Mouse (Mus musculus): ENCODE data around the gene Rbpms2. TPM values are rescaled to one million over a fixed set of nuclear protein-coding genes. Genes with fewer than 3 reads are reported as not detected.

Rbpms2 gene
- polyA plus RNA-seq (2012; ENCODE audit: insufficient read depth, insufficient read length, low replicate concordance, missing spikeins) = not detected in 2 replicates

DNA sequence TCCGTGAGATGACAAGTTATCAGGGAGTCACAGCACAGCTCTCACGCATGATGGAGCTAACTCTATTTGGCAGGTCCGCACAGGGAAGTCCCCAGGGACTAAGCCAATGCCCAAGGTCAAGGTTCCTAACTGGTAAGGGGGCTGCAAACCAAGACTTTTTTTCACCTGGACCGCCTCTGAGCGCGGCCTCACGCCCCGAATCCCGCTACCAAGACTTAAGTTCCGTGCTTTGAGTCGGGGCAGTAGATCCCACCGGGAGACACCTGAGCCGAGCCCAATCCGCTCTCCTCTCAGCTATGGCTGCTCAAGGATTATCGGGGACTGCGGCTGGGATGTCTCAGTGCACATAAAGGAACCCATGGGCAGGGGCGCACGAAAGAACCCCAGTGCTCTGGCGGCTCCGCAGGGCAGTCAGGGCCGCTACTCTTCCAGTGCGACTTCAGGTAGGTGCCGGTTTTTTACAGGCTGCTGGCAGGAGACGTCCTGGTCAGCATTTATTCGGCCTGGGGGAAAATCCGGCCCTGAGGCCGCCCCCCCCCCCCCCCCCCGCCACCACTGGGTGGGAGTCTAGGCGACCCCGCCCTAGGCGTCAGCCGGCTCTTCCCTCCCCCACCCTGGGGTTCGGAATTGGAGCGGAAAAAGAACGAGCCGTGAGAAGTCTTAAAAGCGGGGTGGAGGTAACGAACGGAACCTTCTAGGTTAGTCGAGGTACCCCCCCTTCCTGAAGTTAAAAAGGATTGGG lies at the start of gene Rbpms2:
Rbpms2 (plus strand) TSS at position 624 of the 742 bp plus-strand sequence.
- Histone ChIP-seq H3K27ac (ENCODE audit: insufficient read depth, low read depth, low read length) (no peak within 1 kb of the TSS), H3K4me1 (ENCODE audit: control insufficient read depth, insufficient read depth, low read length) (peaks cover 16% of the 10 kb centered on the region), H3K4me3 (ENCODE audit: insufficient read depth, low read depth, low read length) (peak within 1 kb of the TSS; percentile 59)
- TF ChIP-seq POLR2A (IDR thresholded peaks at IDR 0.05; ENCODE audit: insufficient read depth, low read depth, low read length) = no peak
- TF ChIP-seq CTCF (IDR thresholded peaks at IDR 0.05; ENCODE audit: insufficient read depth, low read depth, low read length) = no peak
- 9% methylated on average over 40 of the region's 40 CpGs for WGBS

DNA sequence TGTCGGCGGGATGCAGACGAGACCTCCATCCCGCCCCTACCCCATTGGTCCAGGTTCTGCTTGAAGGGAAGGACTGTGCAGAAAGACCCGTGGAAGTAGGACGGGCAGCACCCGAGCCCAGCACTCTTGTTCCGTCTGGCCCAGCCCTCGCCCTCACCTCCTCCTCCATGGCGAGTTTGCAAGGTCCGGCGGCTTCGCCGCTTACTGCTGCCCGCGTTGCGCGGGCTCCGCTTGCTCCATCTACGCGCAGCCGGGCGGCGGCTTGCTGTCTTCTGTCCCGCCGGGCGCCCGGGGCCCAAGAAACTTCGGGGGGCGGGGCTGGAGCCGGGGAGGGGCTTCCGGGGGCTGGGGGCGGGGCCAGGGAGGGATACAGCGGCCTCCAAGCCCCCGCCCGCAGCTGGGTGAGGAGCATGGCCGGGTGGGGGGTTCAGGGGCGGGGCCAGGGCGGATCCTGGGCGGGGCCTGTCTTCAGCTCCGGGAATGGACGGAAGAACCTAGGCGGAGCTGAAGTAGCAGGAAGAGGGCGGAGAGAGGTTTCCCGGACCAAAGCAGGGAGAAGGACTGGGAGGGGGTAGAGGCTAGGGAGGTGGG lies 49.6 kb upstream of the Rbpms2 start, which contains the start of gene Plekho2:
Plekho2 (minus strand) TSS at position 260 of the 591 bp plus-strand sequence.
- WGBS = 2% methylated on average over 44 of the region's 45 CpGs
- 0 out of 2 replicates have a peak within 1 kb of the TSS, but pooled peaks have one; percentile 7 for H3K27ac ChIP-seq (ENCODE audit: insufficient read depth, low read depth, low read length)

DNA sequence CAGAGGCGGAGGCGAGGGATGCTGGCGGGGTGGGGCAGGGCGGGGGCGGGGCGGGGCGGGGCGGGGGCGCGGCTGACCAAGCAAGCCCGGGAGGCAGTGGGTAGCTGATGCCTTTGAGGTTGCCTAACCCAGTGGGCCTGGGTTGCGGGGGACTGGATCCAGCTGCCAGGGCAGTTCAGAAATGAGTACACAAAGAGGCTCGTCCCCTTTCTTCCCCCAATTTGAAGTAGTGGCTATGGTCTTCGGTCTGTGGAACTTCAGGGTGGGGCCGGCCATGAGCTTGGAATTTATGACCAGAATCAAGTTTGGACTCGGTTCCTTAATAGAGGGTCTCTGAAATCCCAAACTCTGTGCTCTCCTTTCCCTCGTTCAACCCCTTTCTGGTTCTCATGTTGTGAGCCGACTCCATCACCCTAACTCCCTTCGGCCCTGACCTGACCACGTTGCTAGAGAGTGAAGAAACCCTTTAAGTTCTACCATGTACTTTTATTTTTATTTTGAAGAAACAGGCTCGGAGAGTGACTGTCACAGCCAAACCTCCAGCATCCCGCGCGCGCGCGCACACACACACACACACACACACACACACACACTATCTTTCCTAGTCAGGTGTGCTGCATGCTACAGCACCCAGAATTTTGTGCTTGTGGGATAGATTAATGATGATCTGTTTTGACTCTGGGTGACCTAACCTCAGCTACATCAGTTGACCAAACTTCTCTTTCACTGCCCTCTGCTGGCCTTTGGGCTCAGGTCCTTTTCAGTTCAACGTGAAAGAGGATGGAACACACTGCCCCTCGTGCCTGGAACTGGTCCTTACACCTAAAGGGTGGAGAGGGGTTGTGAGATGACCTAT lies 48.8 kb upstream of the Rbpms2 start:
- peak overlapping the region; percentile 55 for H3K4me3 ChIP-seq (ENCODE audit: insufficient read depth, low read depth, low read length)
- 1% methylated on average over 20 of the region's 29 CpGs for WGBS
- TF ChIP-seq CTCF (IDR thresholded peaks at IDR 0.05; ENCODE audit: insufficient read depth, low read depth, low read length) (peak; percentile 77), POLR2A (IDR thresholded peaks at IDR 0.05; ENCODE audit: insufficient read depth, low read depth, low read length) (no peak)
- peaks cover 8% of the 10 kb centered on the region; the same call in 1 of the 2 replicates for H3K4me1 ChIP-seq (ENCODE audit: control insufficient read depth, insufficient read depth, low read length)
- no peak overlapping the region for H3K27ac ChIP-seq (ENCODE audit: insufficient read depth, low read depth, low read length)

More for the DNA sequence above, 49.6 kb upstream of the Rbpms2 start, which contains the start of gene Plekho2:
- TF ChIP-seq CTCF (IDR thresholded peaks at IDR 0.05; ENCODE audit: insufficient read depth, low read depth, low read length) (no peak), POLR2A (IDR thresholded peaks at IDR 0.05; ENCODE audit: insufficient read depth, low read depth, low read length) (peak; percentile 44)
- Histone ChIP-seq H3K4me3 (ENCODE audit: insufficient read depth, low read depth, low read length) (peak within 1 kb of the TSS; percentile 66), H3K4me1 (ENCODE audit: control insufficient read depth, insufficient read depth, low read length) (peaks cover 10% of the 10 kb centered on the region; the same call in 1 of the 2 replicates)

DNA sequence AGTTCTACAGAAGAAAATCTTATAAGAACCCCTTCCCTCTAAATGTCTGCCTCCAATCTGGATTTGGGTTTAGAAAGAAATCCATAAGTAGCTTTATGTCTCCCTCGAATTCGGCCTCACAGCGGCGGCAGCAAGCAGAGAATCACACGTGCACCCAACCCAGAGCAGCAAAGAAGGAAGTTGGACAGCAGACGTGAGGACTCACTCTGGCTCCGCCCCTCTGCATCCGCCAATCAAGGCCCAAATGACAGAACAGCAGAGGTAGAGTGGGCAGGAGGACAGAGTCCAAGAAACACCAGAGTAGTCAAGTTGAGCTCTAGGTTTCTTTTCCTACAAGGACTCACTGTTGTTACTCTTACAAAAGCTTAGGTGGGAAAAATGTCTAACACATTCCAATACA lies 46.4 kb upstream of the Rbpms2 start:
- TF ChIP-seq CTCF (IDR thresholded peaks at IDR 0.05; ENCODE audit: insufficient read depth, low read depth, low read length) (no peak), POLR2A (IDR thresholded peaks at IDR 0.05; ENCODE audit: insufficient read depth, low read depth, low read length) (no peak)
- WGBS = 45% methylated on average over 8 of the region's 8 CpGs
- no peak overlapping the region for H3K27ac ChIP-seq (ENCODE audit: insufficient read depth, low read depth, low read length)

DNA sequence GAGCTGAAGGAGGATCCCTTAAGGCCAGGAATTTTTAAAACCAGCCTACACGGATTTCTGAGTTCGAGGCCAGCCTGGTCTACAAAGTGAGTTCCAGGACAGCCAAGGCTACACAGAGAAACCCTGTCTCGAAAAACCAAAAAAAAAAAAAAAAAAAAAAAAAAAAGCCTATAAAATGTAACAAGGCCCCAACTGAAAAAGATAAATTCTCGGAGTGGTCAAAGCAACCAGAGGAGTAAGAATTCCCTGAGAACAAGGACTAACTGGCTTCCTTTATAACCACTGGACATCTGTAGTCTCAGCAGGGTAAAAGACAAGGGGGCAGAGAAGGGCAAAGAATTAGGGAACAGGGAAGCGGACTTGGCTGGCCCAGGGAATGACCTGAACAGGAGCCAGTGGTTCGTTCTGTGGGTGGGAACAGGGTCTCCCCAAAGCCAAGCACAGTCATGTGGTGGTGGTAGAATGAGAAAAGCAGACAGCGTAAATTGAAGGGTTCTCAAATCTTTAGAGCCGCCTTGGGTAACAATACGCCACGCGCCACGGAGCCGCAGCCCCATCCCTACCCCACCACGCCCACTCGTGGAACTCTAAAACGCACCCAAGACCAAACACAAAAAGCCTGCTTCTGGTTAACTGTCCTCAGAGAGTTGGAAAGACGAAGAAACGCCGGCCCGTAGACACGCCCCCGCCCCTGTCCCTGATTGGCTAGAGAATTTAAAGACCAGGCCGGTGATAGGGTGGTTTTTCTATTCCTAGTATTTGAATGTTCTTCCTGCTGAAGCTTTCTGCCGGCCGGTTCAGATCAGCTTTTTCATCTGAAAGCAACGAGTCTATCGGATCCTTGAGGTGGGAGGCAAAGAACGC lies 42.8 kb upstream of the Rbpms2 start, which contains the start of gene Pif1:
Pif1 (plus strand) TSS at position 755 of the 864 bp plus-strand sequence.
- no peak for TF ChIP-seq CTCF (IDR thresholded peaks at IDR 0.05; ENCODE audit: insufficient read depth, low read depth, low read length)
- no peak for TF ChIP-seq POLR2A (IDR thresholded peaks at IDR 0.05; ENCODE audit: insufficient read depth, low read depth, low read length)
- H3K27ac ChIP-seq (ENCODE audit: insufficient read depth, low read depth, low read length) = no peak within 1 kb of the TSS
- WGBS = 9% methylated on average over 28 of the region's 28 CpGs
- peak within 1 kb of the TSS; percentile 42 for H3K4me3 ChIP-seq (ENCODE audit: insufficient read depth, low read depth, low read length)
- H3K4me1 ChIP-seq (ENCODE audit: control insufficient read depth, insufficient read depth, low read length) = peaks cover 17% of the 10 kb centered on the region

More for the DNA sequence above, 46.4 kb upstream of the Rbpms2 start:
- H3K4me1 ChIP-seq (ENCODE audit: control insufficient read depth, insufficient read depth, low read length) = peaks cover 22% of the 10 kb centered on the region
- H3K4me3 ChIP-seq (ENCODE audit: insufficient read depth, low read depth, low read length) = no peak overlapping the region

DNA sequence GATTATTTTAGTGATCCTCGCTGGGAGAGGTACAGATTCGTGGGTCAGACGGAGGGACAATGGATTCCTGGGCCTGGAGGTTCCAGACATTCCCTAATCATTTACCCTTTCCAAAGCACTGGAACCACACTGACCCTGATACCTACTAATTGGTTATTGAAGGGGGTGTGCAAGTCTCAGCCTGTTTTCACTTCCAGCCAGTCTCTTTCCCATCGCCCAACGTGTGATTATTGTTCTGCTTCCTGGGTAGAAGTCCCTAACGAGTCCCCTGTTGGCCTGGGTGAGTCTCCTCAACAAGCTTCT lies 42.2 kb upstream of the Rbpms2 start:
- peak overlapping the region; percentile 42 for H3K4me3 ChIP-seq (ENCODE audit: insufficient read depth, low read depth, low read length)
- no peak for TF ChIP-seq POLR2A (IDR thresholded peaks at IDR 0.05; ENCODE audit: insufficient read depth, low read depth, low read length)
- TF ChIP-seq CTCF (IDR thresholded peaks at IDR 0.05; ENCODE audit: insufficient read depth, low read depth, low read length) = no peak
- no peak overlapping the region for H3K27ac ChIP-seq (ENCODE audit: insufficient read depth, low read depth, low read length)
- WGBS = 0% methylated on average over 6 of the region's 6 CpGs
- peaks cover 17% of the 10 kb centered on the region for H3K4me1 ChIP-seq (ENCODE audit: control insufficient read depth, insufficient read depth, low read length)

DNA sequence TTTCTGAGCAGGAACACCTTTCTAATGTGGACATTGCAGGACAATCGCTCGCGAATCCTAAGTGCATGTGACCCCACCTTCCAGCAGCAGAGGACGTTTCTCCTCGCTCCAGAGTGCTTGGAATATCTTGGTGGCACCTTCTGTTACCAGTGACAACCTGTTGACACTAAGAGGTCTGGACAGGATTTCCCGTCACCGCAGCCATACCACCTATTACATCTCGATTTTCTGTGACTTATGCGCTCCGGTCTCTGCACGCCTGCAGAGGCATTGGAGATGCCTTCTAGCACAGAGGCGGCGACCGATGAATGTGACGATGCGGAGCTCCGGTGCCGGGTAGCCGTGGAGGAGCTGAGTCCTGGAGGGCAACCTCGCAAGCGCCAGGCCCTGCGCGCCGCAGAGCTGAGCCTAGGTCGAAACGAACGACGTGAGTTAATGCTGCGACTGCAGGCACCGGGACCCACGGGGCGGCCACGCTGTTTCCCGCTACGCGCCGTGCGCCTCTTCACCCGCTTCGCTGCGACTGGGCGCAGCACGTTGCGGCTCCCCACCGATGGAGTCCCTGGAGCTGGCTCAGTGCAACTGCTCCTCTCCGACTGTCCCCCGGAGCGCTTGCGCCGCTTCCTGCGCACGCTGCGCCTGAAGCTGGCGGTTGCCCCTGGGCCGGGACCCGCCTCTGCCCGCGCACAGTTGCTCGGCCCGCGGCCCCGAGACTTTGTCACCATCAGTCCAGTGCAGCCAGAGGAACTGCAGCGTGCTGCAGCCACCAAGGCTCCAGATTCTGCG lies 41.7 kb upstream of the Rbpms2 start:
- TF ChIP-seq CTCF (IDR thresholded peaks at IDR 0.05; ENCODE audit: insufficient read depth, low read depth, low read length) = no peak
- no peak for TF ChIP-seq POLR2A (IDR thresholded peaks at IDR 0.05; ENCODE audit: insufficient read depth, low read depth, low read length)
- WGBS = under 1% methylated on average over 64 of the region's 64 CpGs
- peaks cover 17% of the 10 kb centered on the region for H3K4me1 ChIP-seq (ENCODE audit: control insufficient read depth, insufficient read depth, low read length)

More for the DNA sequence above, 41.7 kb upstream of the Rbpms2 start:
- Histone ChIP-seq H3K4me3 (ENCODE audit: insufficient read depth, low read depth, low read length) (peak overlapping the region; percentile 42), H3K27ac (ENCODE audit: insufficient read depth, low read depth, low read length) (no peak overlapping the region)
